Mouse (Mus musculus): ENCODE results near the gene Myocd. TPM values are rescaled to one million over a fixed set of nuclear protein-coding genes. Genes with fewer than 3 reads are reported as not detected.

Myocd gene
- polyA plus RNA-seq, 1 experiment from 2014 or later, result 67.1 TPM

- no peak overlapping the region for H3K4me2 ChIP-seq
- no peak overlapping the region for H3K4me3 ChIP-seq
- H3K27ac ChIP-seq (replicated peaks), result no peak overlapping the region
- H3K36me3 ChIP-seq, result no peaks in the 10 kb centered on the region
- ATAC-seq (ENCODE audit: extremely low read depth, insufficient number of reproducible peaks, low FRiP score, low TSS enrichment), result no peak
- no peak overlapping the region for H3K9ac ChIP-seq
- peaks cover 65% of the 10 kb centered on the region for H3K4me1 ChIP-seq
- 78% methylated on average over 3 of the region's 3 CpGs for WGBS
- H3K27me3 ChIP-seq (replicated peaks), result no peaks in the 10 kb centered on the region
- no peaks in the 10 kb centered on the region for H3K9me3 ChIP-seq
Observed at GRCm38 (mm10) chr11:65139030-65139429, 130.8 kb downstream of the Myocd start.

GRCm38 (mm10) chr11:65137145-65137652 lies 132.6 kb downstream of the Myocd start:
- Histone ChIP-seq H3K9me3 (no peaks in the 10 kb centered on the region), H3K4me2 (no peak overlapping the region), H3K4me1 (peaks cover 55% of the 10 kb centered on the region), H3K27me3 (replicated peaks) (no peaks in the 10 kb centered on the region), H3K27ac (replicated peaks) (no peak overlapping the region), H3K4me3 (no peak overlapping the region), H3K9ac (no peak overlapping the region), H3K36me3 (no peaks in the 10 kb centered on the region)
- no peak for ATAC-seq (ENCODE audit: extremely low read depth, insufficient number of reproducible peaks, low FRiP score, low TSS enrichment)
- WGBS, result 64% methylated on average over 2 of the region's 2 CpGs

- no peak overlapping the region for H3K4me2 ChIP-seq
- H3K9me3 ChIP-seq, result no peaks in the 10 kb centered on the region
- H3K9ac ChIP-seq, result no peak overlapping the region; the same call in 1 of the 2 replicates
- H3K4me3 ChIP-seq, result no peak overlapping the region
- no peaks in the 10 kb centered on the region for H3K27me3 ChIP-seq (replicated peaks)
- H3K27ac ChIP-seq (replicated peaks), result 0 out of 2 replicates have a peak overlapping the region, but pooled peaks have one; percentile 9
- peaks cover 5% of the 10 kb centered on the region; the same call in 1 of the 2 replicates for H3K36me3 ChIP-seq
- peaks cover 39% of the 10 kb centered on the region for H3K4me1 ChIP-seq
- WGBS, result 70% methylated on average over 8 of the region's 8 CpGs
- ATAC-seq (ENCODE audit: extremely low read depth, insufficient number of reproducible peaks, low FRiP score, low TSS enrichment), result no peak
Observed at GRCm38 (mm10) chr11:65135251-65135739, 134.5 kb downstream of the Myocd start.

- H3K36me3 ChIP-seq, result peaks cover 5% of the 10 kb centered on the region; the same call in 1 of the 2 replicates
- H3K27ac ChIP-seq (replicated peaks), result no peak overlapping the region
- H3K9ac ChIP-seq, result no peak overlapping the region
- no peaks in the 10 kb centered on the region for H3K27me3 ChIP-seq (replicated peaks)
- no peak overlapping the region for H3K4me3 ChIP-seq
- H3K4me2 ChIP-seq, result no peak overlapping the region
- WGBS, result 65% methylated on average over 4 of the region's 4 CpGs
- H3K4me1 ChIP-seq, result peaks cover 35% of the 10 kb centered on the region
- no peak for ATAC-seq (ENCODE audit: extremely low read depth, insufficient number of reproducible peaks, low FRiP score, low TSS enrichment)
- no peaks in the 10 kb centered on the region for H3K9me3 ChIP-seq
Observed at GRCm38 (mm10) chr11:65133661-65134060, 136.1 kb downstream of the Myocd start.

GRCm38 (mm10) chr11:65129110-65129509 lies 140.7 kb downstream of the Myocd start:
- Histone ChIP-seq H3K9ac (no peak overlapping the region), H3K4me1 (peaks cover 51% of the 10 kb centered on the region), H3K9me3 (no peaks in the 10 kb centered on the region), H3K36me3 (peaks cover 5% of the 10 kb centered on the region; the same call in 1 of the 2 replicates), H3K4me3 (no peak overlapping the region), H3K4me2 (no peak overlapping the region), H3K27ac (replicated peaks) (no peak overlapping the region), H3K27me3 (replicated peaks) (no peaks in the 10 kb centered on the region)
- no peak for ATAC-seq (ENCODE audit: extremely low read depth, insufficient number of reproducible peaks, low FRiP score, low TSS enrichment)
- 72% methylated on average over 4 of the region's 4 CpGs for WGBS

- H3K36me3 ChIP-seq, result peaks cover 5% of the 10 kb centered on the region; the same call in 1 of the 2 replicates
- H3K9ac ChIP-seq, result no peak overlapping the region
- H3K4me2 ChIP-seq, result no peak overlapping the region
- ATAC-seq (ENCODE audit: extremely low read depth, insufficient number of reproducible peaks, low FRiP score, low TSS enrichment), result no peak
- H3K27ac ChIP-seq (replicated peaks), result no peak overlapping the region
- no peaks in the 10 kb centered on the region for H3K27me3 ChIP-seq (replicated peaks)
- no peaks in the 10 kb centered on the region for H3K9me3 ChIP-seq
- no peak overlapping the region for H3K4me3 ChIP-seq
- WGBS, result 74% methylated on average over 4 of the region's 4 CpGs
- H3K4me1 ChIP-seq, result peaks cover 47% of the 10 kb centered on the region
Observed at GRCm38 (mm10) chr11:65128666-65129065, 141.1 kb downstream of the Myocd start.

- H3K9ac ChIP-seq, result no peak overlapping the region
- peaks cover 5% of the 10 kb centered on the region; the same call in 1 of the 2 replicates for H3K36me3 ChIP-seq
- no peak overlapping the region for H3K4me2 ChIP-seq
- no peaks in the 10 kb centered on the region for H3K9me3 ChIP-seq
- peaks cover 44% of the 10 kb centered on the region for H3K4me1 ChIP-seq
- ATAC-seq (ENCODE audit: extremely low read depth, insufficient number of reproducible peaks, low FRiP score, low TSS enrichment), result no peak
- H3K27me3 ChIP-seq (replicated peaks), result no peaks in the 10 kb centered on the region
- 68% methylated on average over 9 of the region's 9 CpGs for WGBS
- H3K27ac ChIP-seq (replicated peaks), result no peak overlapping the region
- H3K4me3 ChIP-seq, result no peak overlapping the region
Observed at GRCm38 (mm10) chr11:65126566-65126965, 143.2 kb downstream of the Myocd start.

Other genes with a start within 250 kb of the Myocd start
- gene 1700086D15Rik, start 110.1 kb downstream of the Myocd start, polyA plus RNA-seq (2015; fragmentation: Nextera tagmentation; extraction: Ambion mirVana), result 0.13 and 0.18 TPM in 2 replicates
- 10.2 and 11.8 TPM in 2 replicates for gene Arhgap44, start 107.0 kb downstream of the Myocd start, polyA plus RNA-seq (2015; fragmentation: Nextera tagmentation; extraction: Ambion mirVana)